Mouse (Mus musculus): ENCODE data around the gene Gramd4.
A peak's percentile ranks its signal among the peaks of the same experiment; 100 is the strongest.
"Not testable (repeated sequence)": the region's sequence is repeated elsewhere in the genome, so short reads cannot be mapped to it uniquely, and the experiment has no call there.

Gene Gramd4

GRCm38 (mm10) chr15:86119186-86119585 lies 61.7 kb downstream of the Gramd4 start:
- DNase-seq = no peak

- DNase-seq = peak; percentile 63 to 67
Observed at GRCm38 (mm10) chr15:86122261-86122949, 64.9 kb downstream of the Gramd4 start.

- DNase-seq = no peak
Observed at GRCm38 (mm10) chr15:86123409-86123808, 65.9 kb downstream of the Gramd4 start.

- peak; percentile 90 to 92 for DNase-seq
Observed at GRCm38 (mm10) chr15:86124359-86124758, 66.9 kb downstream of the Gramd4 start.

- DNase-seq = no peak
Observed at GRCm38 (mm10) chr15:86129036-86129435, 71.5 kb downstream of the Gramd4 start.

GRCm38 (mm10) chr15:86130657-86131056 lies 73.2 kb downstream of the Gramd4 start:
- no peak for DNase-seq

GRCm38 (mm10) chr15:86134941-86135783 lies 77.7 kb downstream of the Gramd4 start:
- peak; percentile 94 to 96 for DNase-seq

- DNase-seq = peak; percentile 69
Observed at GRCm38 (mm10) chr15:86137638-86138037, 80.1 kb downstream of the Gramd4 start.

- DNase-seq = peak; percentile 89 to 93
Observed at GRCm38 (mm10) chr15:86140323-86140722, 82.8 kb downstream of the Gramd4 start.

- DNase-seq = peak; percentile 51 to 66
Observed at GRCm38 (mm10) chr15:86144577-86144976, 87.1 kb downstream of the Gramd4 start.

GRCm38 (mm10) chr15:86145046-86145445 lies 87.6 kb downstream of the Gramd4 start:
- DNase-seq = peak in 1 of 2 experiments; percentile 44

- DNase-seq = no peak
Observed at GRCm38 (mm10) chr15:86146922-86147321, 89.4 kb downstream of the Gramd4 start.

- DNase-seq = no peak
Observed at GRCm38 (mm10) chr15:86150593-86150992, 93.1 kb downstream of the Gramd4 start.

GRCm38 (mm10) chr15:86153481-86153960 lies 96.0 kb downstream of the Gramd4 start:
- DNase-seq = no peak

- DNase-seq = no peak
Observed at GRCm38 (mm10) chr15:86156492-86156891, 99.0 kb downstream of the Gramd4 start.

GRCm38 (mm10) chr15:86159093-86159492 lies 101.6 kb downstream of the Gramd4 start:
- no peak for DNase-seq

GRCm38 (mm10) chr15:86159719-86160118 lies 102.2 kb downstream of the Gramd4 start:
- DNase-seq = no peak

- no peak for DNase-seq
Observed at GRCm38 (mm10) chr15:86160906-86161305, 103.4 kb downstream of the Gramd4 start.

GRCm38 (mm10) chr15:86161800-86162199 lies 104.3 kb downstream of the Gramd4 start:
- not testable (repeated sequence) for DNase-seq

GRCm38 (mm10) chr15:86164718-86165345 lies 107.3 kb downstream of the Gramd4 start:
- DNase-seq = no peak

- no peak for DNase-seq
Observed at GRCm38 (mm10) chr15:86165811-86166590, 108.5 kb downstream of the Gramd4 start.

GRCm38 (mm10) chr15:86167032-86167655 lies 109.6 kb downstream of the Gramd4 start:
- peak; percentile 34 to 44 for DNase-seq
